Mouse (Mus musculus) liver, postnatal 0 days (tissue): ENCODE results near the gene Il34.

Source experiments
- CTCF ChIP-seq: sonication (generic); IDR thresholded peaks from 2 replicates; pipeline ENCODE4 v1.5.1; 2016; ENCODE audit warnings: antibody characterized with exemption, low read depth
- EP300 ChIP-seq: IDR thresholded peaks from 2 replicates; pipeline ENCODE4 v1.6.1; 2016; ENCODE audit warnings: antibody characterized with exemption, low read depth, mild to moderate bottlenecking

DNA sequence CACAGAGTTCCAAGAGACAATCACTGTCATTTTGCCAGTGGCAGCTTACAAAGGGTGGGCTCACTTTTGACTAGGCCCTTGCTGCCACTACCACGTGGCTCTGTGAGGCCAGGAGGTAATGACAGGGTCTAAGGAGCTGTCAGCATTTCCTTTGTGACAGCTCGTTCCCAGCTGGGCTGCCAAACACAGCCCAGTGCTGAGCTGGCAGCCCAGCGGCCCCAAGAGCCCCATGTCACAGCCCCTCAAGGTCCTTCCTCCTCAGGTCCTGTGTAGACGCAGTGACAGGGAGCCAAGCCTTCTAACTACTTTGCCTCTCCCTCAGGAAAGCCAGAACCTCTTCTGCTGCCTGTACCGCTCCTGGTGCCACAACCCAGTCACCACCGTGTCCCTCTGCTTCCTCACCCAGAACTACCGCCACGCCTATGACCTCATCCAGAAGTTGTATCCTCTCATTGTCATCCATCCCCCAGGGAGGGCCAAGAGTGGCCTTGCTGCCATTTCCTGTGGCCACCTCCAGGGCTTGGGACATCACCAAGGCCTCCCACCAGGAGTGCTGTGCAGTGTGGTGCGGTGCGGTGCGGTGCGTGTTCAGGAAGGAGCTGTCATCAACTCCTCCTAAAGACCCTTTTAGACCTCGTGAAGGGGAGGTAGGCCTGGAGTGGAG is 94.3 kb downstream of the Il34 start:
- TF ChIP-seq CTCF: no peak; the same call in 1 of the 2 replicates
- TF ChIP-seq EP300: no peak
